Mouse (Mus musculus) urinary bladder, postnatal 4 days (tissue): Measurements from ENCODE around the gene Tenm2.

Experiments used
- DNase-seq, 2 experiments: peaks; one replicate each; pipeline ENCODE4 v3.0.0; 2021 to 2022; ENCODE audit warnings: low spot score in 2 of 2

Gene Tenm2

GRCm38 (mm10) chr11:36362514-36362913 lies 873.2 kb downstream of the Tenm2 start:
- DNase-seq: no peak

GRCm38 (mm10) chr11:36353252-36353651 lies 882.5 kb downstream of the Tenm2 start:
- DNase-seq: no peak

GRCm38 (mm10) chr11:36351752-36352151 lies 884.0 kb downstream of the Tenm2 start:
- no peak for DNase-seq

GRCm38 (mm10) chr11:36351341-36351740 lies 884.4 kb downstream of the Tenm2 start:
- no peak for DNase-seq

GRCm38 (mm10) chr11:36350264-36350663 lies 885.5 kb downstream of the Tenm2 start:
- DNase-seq: no peak

GRCm38 (mm10) chr11:36349856-36350255 lies 885.9 kb downstream of the Tenm2 start:
- no peak for DNase-seq

- no peak for DNase-seq
These were observed 894.0 kb downstream of the Tenm2 start for GRCm38 (mm10) chr11:36341799-36342198.

GRCm38 (mm10) chr11:36338424-36338823 lies 897.3 kb downstream of the Tenm2 start:
- no peak for DNase-seq

- no peak for DNase-seq
These were observed 898.7 kb downstream of the Tenm2 start for GRCm38 (mm10) chr11:36337063-36337462.

- no peak for DNase-seq
These were observed 900.6 kb downstream of the Tenm2 start for GRCm38 (mm10) chr11:36335147-36335546.

- no peak for DNase-seq
These were observed 901.5 kb downstream of the Tenm2 start for GRCm38 (mm10) chr11:36334100-36334735.

- DNase-seq: no peak
These were observed 903.5 kb downstream of the Tenm2 start for GRCm38 (mm10) chr11:36332222-36332621.

- no peak for DNase-seq
These were observed 904.2 kb downstream of the Tenm2 start for GRCm38 (mm10) chr11:36331408-36332178.

GRCm38 (mm10) chr11:36327243-36327642 lies 908.5 kb downstream of the Tenm2 start:
- no peak for DNase-seq

GRCm38 (mm10) chr11:36309317-36309716 lies 926.4 kb downstream of the Tenm2 start:
- no peak for DNase-seq

GRCm38 (mm10) chr11:36307276-36307675 lies 928.5 kb downstream of the Tenm2 start:
- DNase-seq: peak in 1 of 2 experiments; percentile 60

- no peak for DNase-seq
These were observed 930.3 kb downstream of the Tenm2 start for GRCm38 (mm10) chr11:36305348-36305950.

GRCm38 (mm10) chr11:36302913-36303371 lies 932.8 kb downstream of the Tenm2 start:
- no peak for DNase-seq

- DNase-seq: no peak
These were observed 933.7 kb downstream of the Tenm2 start for GRCm38 (mm10) chr11:36302096-36302495.

- DNase-seq: no peak
These were observed 939.2 kb downstream of the Tenm2 start for GRCm38 (mm10) chr11:36296568-36296967.

GRCm38 (mm10) chr11:36292206-36292605 lies 943.6 kb downstream of the Tenm2 start:
- no peak for DNase-seq

- no peak for DNase-seq
These were observed 949.5 kb downstream of the Tenm2 start for GRCm38 (mm10) chr11:36286246-36286645.

- DNase-seq: no peak
These were observed 955.2 kb downstream of the Tenm2 start for GRCm38 (mm10) chr11:36280533-36280932.
